Mouse (Mus musculus) MEL (cell line): ENCODE measurements around the gene Znrf1. TPM values are rescaled to one million over a fixed set of nuclear protein-coding genes. Genes with fewer than 3 reads are reported as not detected.

Experiments
- DNase-seq: peaks from one replicate; pipeline ENCODE4 v3.0.0; 2011; ENCODE audit warnings: low read depth, low spot score
- H3K27ac ChIP-seq: 2 replicates; pipeline ENCODE4 v1.5.1; 2012; ENCODE audit warnings: low read depth, mild to moderate bottlenecking, control low read depth, low read length, moderate library complexity; ENCODE audit not compliant: control insufficient read depth
- H3K27me3 ChIP-seq, 2 experiments: fragments of 150-350 bp in 1 of 2; sonication (generic) in 1 of 2; 2 replicates each; pipeline ENCODE4 v1.6.1; 2012; ENCODE audit warnings: low read length in 2 of 2, mild to moderate bottlenecking in 2 of 2, improper control_type of control experiment in 1 of 2, moderate library complexity in 1 of 2; ENCODE audit not compliant: insufficient read depth in 2 of 2, control insufficient read depth in 1 of 2
- H3K36me3 ChIP-seq, 2 experiments: 2 replicates each; pipeline ENCODE4 v1.6.1; 2012 to 2014; ENCODE audit warnings: low read length in 2 of 2, improper control_type of control experiment in 1 of 2, inconsistent platforms in 1 of 2, mild to moderate bottlenecking in 1 of 2; ENCODE audit not compliant: insufficient read depth in 2 of 2, control insufficient read depth in 1 of 2
- H3K4me1 ChIP-seq, 2 experiments: fragments of 150-350 bp in 1 of 2; sonication (generic) in 1 of 2; 2 replicates each; pipeline ENCODE4 v1.6.1; 2012; ENCODE audit warnings: low read length in 2 of 2, improper control_type of control experiment in 1 of 2, mild to moderate bottlenecking in 1 of 2; ENCODE audit not compliant: insufficient read depth in 2 of 2, control insufficient read depth in 1 of 2
- H3K4me3 ChIP-seq, 2 experiments: fragments of 150-350 bp in 1 of 2; sonication (generic) in 1 of 2; 2 replicates each; pipeline ENCODE4 v1.5.1; 2012; ENCODE audit warnings: low read depth in 2 of 2, low read length in 2 of 2, mild to moderate bottlenecking in 2 of 2, moderate library complexity in 2 of 2, control low read depth in 1 of 2, improper control_type of control experiment in 1 of 2; ENCODE audit not compliant: control insufficient read depth in 1 of 2, insufficient read depth in 1 of 2
- H3K79me2 ChIP-seq: 2 replicates; pipeline ENCODE4 v1.6.1; 2012; ENCODE audit warnings: mild to moderate bottlenecking, low read length, moderate library complexity; ENCODE audit not compliant: control insufficient read depth, poor library complexity, insufficient read depth
- H3K9ac ChIP-seq: 2 replicates; pipeline ENCODE4 v1.6.1; 2012; ENCODE audit warnings: low read depth, mild to moderate bottlenecking, control low read depth, low read length, moderate library complexity; ENCODE audit not compliant: control insufficient read depth, poor library complexity, severe bottlenecking
- H3K9me3 ChIP-seq: fragments of 150-350 bp; sonication (generic); replicated peaks from 2 replicates; pipeline ENCODE4 v1.6.1; 2012; ENCODE audit warnings: mild to moderate bottlenecking, low read length, improper control_type of control experiment, moderate library complexity; ENCODE audit not compliant: insufficient read depth
- BHLHE40 ChIP-seq: IDR thresholded peaks from 2 replicates; pipeline ENCODE4 v1.6.1; 2012; ENCODE audit warnings: low read depth, mild to moderate bottlenecking, inconsistent platforms, low read length, improper control_type of control experiment, borderline replicate concordance
- CHD1 ChIP-seq: IDR thresholded peaks from 2 replicates; pipeline ENCODE4 v1.6.1; 2012; ENCODE audit warnings: low read depth, mild to moderate bottlenecking, inconsistent platforms, low read length, improper control_type of control experiment
- CHD2 ChIP-seq: IDR thresholded peaks from 2 replicates; pipeline ENCODE4 v1.6.1; 2011; ENCODE audit warnings: low read length, improper control_type of control experiment
- CTCF ChIP-seq, 3 experiments: IDR thresholded peaks in 2 of 3; conservative IDR thresholded peaks in 1 of 3; 2 replicates each; pipeline ENCODE4 v1.5.1; 2011 to 2012; ENCODE audit warnings: low read length in 3 of 3, low read depth in 2 of 3, mild to moderate bottlenecking in 2 of 3, improper control_type of control experiment in 1 of 3, inconsistent platforms in 1 of 3, mixed read lengths in 1 of 3, moderate library complexity in 1 of 3; ENCODE audit not compliant: control insufficient read depth in 1 of 3, insufficient read depth in 1 of 3, poor library complexity in 1 of 3, severe bottlenecking in 1 of 3
- E2F4 ChIP-seq: IDR thresholded peaks from 2 replicates; pipeline ENCODE4 v1.6.1; 2011; ENCODE audit warnings: low read depth, low read length, improper control_type of control experiment, borderline replicate concordance
- ETS1 ChIP-seq: IDR thresholded peaks from 2 replicates; pipeline ENCODE4 v1.6.1; 2012; ENCODE audit warnings: low read depth, mild to moderate bottlenecking, inconsistent platforms, low read length, improper control_type of control experiment, moderate library complexity
- GATA1 ChIP-seq: IDR thresholded peaks from 2 replicates; pipeline ENCODE4 v1.6.1; 2011; ENCODE audit warnings: low read depth, low read length, improper control_type of control experiment
- HCFC1 ChIP-seq: IDR thresholded peaks from 2 replicates; pipeline ENCODE4 v1.6.1; 2012; ENCODE audit warnings: low read depth, mild to moderate bottlenecking, inconsistent platforms, low read length, improper control_type of control experiment, moderate library complexity
- JUND ChIP-seq: IDR thresholded peaks from 2 replicates; pipeline ENCODE4 v1.6.1; 2011; ENCODE audit warnings: low read depth, mild to moderate bottlenecking, improper control_type of control experiment, low read length
- MAX ChIP-seq: IDR thresholded peaks from 2 replicates; pipeline ENCODE4 v1.6.1; 2011; ENCODE audit warnings: low read length, improper control_type of control experiment
- MAZ ChIP-seq: IDR thresholded peaks from 2 replicates; pipeline ENCODE4 v1.6.1; 2012; ENCODE audit warnings: low read depth, mild to moderate bottlenecking, inconsistent platforms, low read length, improper control_type of control experiment
- MXI1 ChIP-seq: IDR thresholded peaks from 2 replicates; pipeline ENCODE4 v1.6.1; 2011; ENCODE audit warnings: mild to moderate bottlenecking, low read depth, low read length, improper control_type of control experiment
- MYB ChIP-seq: IDR thresholded peaks from 2 replicates; pipeline ENCODE4 v1.6.1; 2011; ENCODE audit warnings: mild to moderate bottlenecking, low read depth, low read length, improper control_type of control experiment
- NELFE ChIP-seq: IDR thresholded peaks from 2 replicates; pipeline ENCODE4 v1.6.1; 2011; ENCODE audit warnings: low read depth, low read length, improper control_type of control experiment
- NRF1 ChIP-seq: IDR thresholded peaks from 2 replicates; pipeline ENCODE4 v1.6.1; 2014; ENCODE audit warnings: low read depth, mild to moderate bottlenecking, inconsistent platforms, low read length, improper control_type of control experiment, moderate library complexity; ENCODE audit not compliant: poor library complexity, insufficient read depth, severe bottlenecking
- POLR2A ChIP-seq, 2 experiments: IDR thresholded peaks; 2 replicates each; pipeline ENCODE4 v1.6.1; 2011 to 2012; ENCODE audit warnings: low read length in 2 of 2, mild to moderate bottlenecking in 2 of 2, control low read depth in 1 of 2, improper control_type of control experiment in 1 of 2, low read depth in 1 of 2, moderate library complexity in 1 of 2; ENCODE audit not compliant: control insufficient read depth in 1 of 2, insufficient read depth in 1 of 2, poor library complexity in 1 of 2
- POLR2AphosphoS2 ChIP-seq: IDR thresholded peaks from 2 replicates; pipeline ENCODE4 v1.6.1; 2011; ENCODE audit warnings: low read length, improper control_type of control experiment
- POLR2AphosphoS5 ChIP-seq: IDR thresholded peaks from 2 replicates; pipeline ENCODE4 v1.6.1; 2012; ENCODE audit warnings: low read depth, borderline replicate concordance, mild to moderate bottlenecking, inconsistent platforms, low read length, moderate library complexity, mixed read lengths
- RCOR1 ChIP-seq: IDR thresholded peaks from 2 replicates; pipeline ENCODE4 v1.6.1; 2012; ENCODE audit warnings: low read depth, mild to moderate bottlenecking, inconsistent platforms, low read length, improper control_type of control experiment
- SMC3 ChIP-seq: IDR thresholded peaks from 2 replicates; pipeline ENCODE4 v1.6.1; 2011; ENCODE audit warnings: low read depth, low read length, improper control_type of control experiment
- TCF12 ChIP-seq: IDR thresholded peaks from 2 replicates; pipeline ENCODE4 v1.6.1; 2014; ENCODE audit warnings: low read depth, mild to moderate bottlenecking, inconsistent platforms, low read length, improper control_type of control experiment, moderate library complexity
- USF1 ChIP-seq: IDR thresholded peaks from 2 replicates; pipeline ENCODE4 v1.6.1; 2014; ENCODE audit warnings: low read depth, mild to moderate bottlenecking, inconsistent platforms, low read length, improper control_type of control experiment, moderate library complexity
- ZC3H11A ChIP-seq: IDR thresholded peaks from 2 replicates; pipeline ENCODE4 v1.6.1; 2012; ENCODE audit warnings: low read depth, mild to moderate bottlenecking, inconsistent platforms, low read length, improper control_type of control experiment
- ZMIZ1 ChIP-seq: IDR thresholded peaks from 2 replicates; pipeline ENCODE4 v1.6.1; 2012; ENCODE audit warnings: low read depth, mild to moderate bottlenecking, inconsistent platforms, low read length, improper control_type of control experiment, moderate library complexity
- ZNF384 ChIP-seq: IDR thresholded peaks from 2 replicates; pipeline ENCODE4 v1.6.1; 2012; ENCODE audit warnings: low read depth, mild to moderate bottlenecking, inconsistent platforms, low read length, improper control_type of control experiment
- polyA plus RNA-seq, 2 experiments: library from polyadenylated mRNA; stranded (reverse) in 1 of 2; unstranded in 1 of 2; fragments of >175 nt in 1 of 2; fragments of >200 nt in 1 of 2; gene quantifications; 2 replicates each; pipeline versions ENCODE4 v1.2.1 to v1.2.4; 2012; ENCODE audit warnings: low replicate concordance in 2 of 2, low read depth in 1 of 2; ENCODE audit not compliant: insufficient read length in 2 of 2, insufficient read depth in 1 of 2, missing spikeins in 1 of 2
- total RNA-seq: library from RNA; depleted of rRNA; stranded (reverse); fragments of 300-350 nt; gene quantifications from 2 replicates; pipeline ENCODE4 v1.2.3, GENCODE M21; 2012

Gene Znrf1
- total and polyA plus RNA-seq, 3 experiments = 18.4 to 36.0 TPM; not detected in 1

DNA sequence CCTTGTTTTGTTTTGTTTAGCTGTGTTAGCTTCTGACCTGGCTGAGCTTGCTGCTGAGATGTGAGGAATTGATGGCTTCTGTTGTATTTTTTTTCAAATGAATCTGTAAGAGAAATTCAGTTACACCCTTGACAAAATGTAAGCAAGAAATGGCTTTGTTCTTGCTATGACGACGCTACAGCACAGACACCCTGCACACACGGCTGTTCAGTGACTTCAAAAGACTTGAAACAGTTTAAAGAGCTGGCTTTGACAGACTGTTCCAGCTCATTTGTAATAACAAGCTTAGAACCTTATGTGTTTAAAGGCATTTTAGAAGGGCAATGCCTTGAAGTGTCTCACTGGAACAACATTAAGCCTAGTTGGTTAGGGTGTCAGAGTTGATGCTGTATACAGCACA lies 46.5 kb downstream of the Znrf1 start:
- no peaks in the 10 kb centered on the region for H3K27me3 ChIP-seq
- peaks cover 3 to 4% of the 10 kb centered on the region in 2 experiments for H3K4me1 ChIP-seq
- no peak overlapping the region for H3K4me3 ChIP-seq
- no peak overlapping the region for H3K9ac ChIP-seq
- H3K9me3 ChIP-seq = no peaks in the 10 kb centered on the region
- no peak for TF ChIP-seq ZMIZ1
- no peak for TF ChIP-seq CTCF (IDR thresholded peaks at IDR 0.05 in 2 of 3, conservative IDR thresholded peaks at IDR 0.05 in 1 of 3; ENCODE audit: control insufficient read depth in 1 of 3, insufficient read depth in 1 of 3, low read depth in 2 of 3, low read length in 3 of 3, poor library complexity in 1 of 3, severe bottlenecking in 1 of 3)
- TF ChIP-seq HCFC1 = no peak
- TF ChIP-seq ZC3H11A = no peak
- no peak for TF ChIP-seq ETS1
- TF ChIP-seq MAZ = no peak
- no peak for TF ChIP-seq USF1
- no peak for TF ChIP-seq NELFE
- TF ChIP-seq POLR2AphosphoS2 = no peak
- no peak for TF ChIP-seq BHLHE40
- no peak for TF ChIP-seq GATA1
- no peak for TF ChIP-seq NRF1
- TF ChIP-seq POLR2A (IDR thresholded peaks at IDR 0.05; ENCODE audit: control insufficient read depth in 1 of 2, insufficient read depth in 1 of 2, low read depth in 1 of 2, low read length in 2 of 2, poor library complexity in 1 of 2) = no peak
- no peak for TF ChIP-seq MYB
- TF ChIP-seq POLR2AphosphoS5 = no peak
- no peak for TF ChIP-seq ZNF384
- TF ChIP-seq JUND = no peak
- no peak for TF ChIP-seq CHD1
- TF ChIP-seq E2F4 = no peak
- no peak overlapping the region for H3K27ac ChIP-seq
- no peak for DNase-seq
- no peaks in the 10 kb centered on the region for H3K79me2 ChIP-seq
- peaks cover 0 to 6% of the 10 kb centered on the region in 2 experiments; a peak in 2 of 4 replicates for H3K36me3 ChIP-seq

DNA sequence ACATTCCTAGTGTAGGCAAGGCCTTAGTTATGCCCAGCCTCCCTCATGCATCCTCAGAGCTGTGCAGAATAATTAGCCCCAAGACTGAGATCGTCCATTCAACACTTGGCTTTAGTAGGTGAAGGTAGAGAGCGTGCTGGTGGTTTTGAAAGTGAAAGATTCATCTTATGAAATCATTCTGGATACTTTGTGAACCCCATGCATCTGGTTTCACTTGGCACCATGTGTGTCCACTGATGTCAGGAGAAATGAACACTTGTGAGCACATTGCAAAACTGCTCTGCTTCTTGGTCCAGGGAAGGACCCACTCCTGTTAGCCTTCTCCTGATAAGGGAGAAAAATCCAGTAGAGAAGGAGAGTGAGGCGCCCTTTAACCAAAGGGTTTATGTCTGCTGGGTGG lies 49.0 kb downstream of the Znrf1 start:
- no peak for TF ChIP-seq RCOR1
- no peak for TF ChIP-seq JUND
- no peak for TF ChIP-seq CHD2
- TF ChIP-seq MXI1 = no peak
- TF ChIP-seq TCF12 = no peak
- TF ChIP-seq MAX = no peak
- no peak for TF ChIP-seq ZNF384
- TF ChIP-seq GATA1 = no peak
- TF ChIP-seq POLR2AphosphoS2 = no peak
- TF ChIP-seq BHLHE40 = no peak
- no peak for TF ChIP-seq SMC3
- TF ChIP-seq MAZ = no peak
- no peak overlapping the region for H3K9ac ChIP-seq
- H3K9me3 ChIP-seq = no peaks in the 10 kb centered on the region
- peaks cover 2% of the 10 kb centered on the region for H3K79me2 ChIP-seq
- DNase-seq = no peak
- no peaks in the 10 kb centered on the region for H3K27me3 ChIP-seq
- no peak overlapping the region for H3K4me3 ChIP-seq
- H3K27ac ChIP-seq = no peak overlapping the region
- H3K4me1 ChIP-seq = peaks cover 11 to 17% of the 10 kb centered on the region in 2 experiments
- H3K36me3 ChIP-seq = peaks cover 0 to 21% of the 10 kb centered on the region in 2 experiments; a peak in 2 of 4 replicates
